Mouse (Mus musculus) liver, adult 2 months (tissue): ENCODE measurements around the gene Uncx. TPM values are rescaled to one million over a fixed set of nuclear protein-coding genes. Genes with fewer than 3 reads are reported as not detected.

Experiments used
- DNase-seq: peaks from one replicate; pipeline ENCODE4 v3.0.0-alpha.2; 2011; ENCODE audit warnings: low read depth, low spot score; ENCODE audit errors: extremely low read depth
- H3K27ac ChIP-seq: fragments of 200-500 bp; replicated peaks from 2 replicates; pipeline ENCODE4 v1.5.1; 2012; ENCODE audit warnings: low read depth, mild to moderate bottlenecking, control low read depth, inconsistent platforms, low read length; ENCODE audit not compliant: insufficient read depth
- H3K27me3 ChIP-seq: fragments of 200-500 bp; 2 replicates; pipeline ENCODE4 v1.6.1; 2012; ENCODE audit warnings: mild to moderate bottlenecking, moderate library complexity, low read length, inconsistent platforms; ENCODE audit not compliant: control insufficient read depth, insufficient read depth
- H3K36me3 ChIP-seq: fragments of 200-500 bp; 2 replicates; pipeline ENCODE4 v1.6.1; 2012; ENCODE audit warnings: low read length, inconsistent platforms; ENCODE audit not compliant: control insufficient read depth, insufficient read depth
- H3K4me1 ChIP-seq: fragments of 200-500 bp; 2 replicates; pipeline ENCODE4 v1.6.1; 2011; ENCODE audit warnings: low read length; ENCODE audit not compliant: control insufficient read depth, insufficient read depth
- H3K4me3 ChIP-seq: fragments of 200-500 bp; 2 replicates; pipeline ENCODE4 v1.5.1; 2011; ENCODE audit warnings: low read depth, mild to moderate bottlenecking, control low read depth, low read length, moderate library complexity; ENCODE audit not compliant: insufficient read depth
- H3K79me2 ChIP-seq: fragments of 200-500 bp; 2 replicates; pipeline ENCODE4 v1.6.1; 2012; ENCODE audit warnings: inconsistent platforms, mild to moderate bottlenecking, low read length, moderate library complexity; ENCODE audit not compliant: control insufficient read depth, insufficient read depth
- H3K9ac ChIP-seq: fragments of 200-500 bp; 2 replicates; pipeline ENCODE4 v1.6.1; 2012; ENCODE audit warnings: low read depth, mild to moderate bottlenecking, control low read depth, inconsistent platforms, low read length
- CTCF ChIP-seq: fragments of 200-500 bp; IDR thresholded peaks from 2 replicates; pipeline ENCODE4 v1.5.1; 2011; ENCODE audit warnings: low read depth, low read length, control low read depth
- POLR2A ChIP-seq: fragments of 200-500 bp; IDR thresholded peaks from 2 replicates; pipeline ENCODE4 v1.6.1; 2011; ENCODE audit warnings: low read length, control low read depth; ENCODE audit not compliant: insufficient read depth; ENCODE audit errors: extremely low read depth
- WGBS: fragments of 180-500 bp; shearing (Covaris S2); methylation state at CpG from one replicate; pipeline ENCODE4 v1.1.7; 2018; 5-methylcytosine and 5-hydroxymethylcytosine counted together
- polyA plus RNA-seq: library from polyadenylated mRNA; depleted of rRNA; stranded (reverse); fragments of >200 nt; gene quantifications from 2 replicates; pipeline ENCODE4 v1.2.3, GENCODE M21; 2012
- total RNA-seq: library from RNA; depleted of rRNA; stranded (reverse); fragments of >200 nt; gene quantifications from 2 replicates; pipeline ENCODE4 v1.2.3, GENCODE M21; 2014

Gene Uncx
- total and polyA plus RNA-seq, 2 experiments: not detected

GRCm38 (mm10) chr5:139546771-139547420 is 3.6 kb downstream of the Uncx start:
- H3K4me1 ChIP-seq: no peaks in the 10 kb centered on the region
- H3K4me3 ChIP-seq: no peak overlapping the region
- H3K79me2 ChIP-seq: no peaks in the 10 kb centered on the region
- H3K36me3 ChIP-seq: no peaks in the 10 kb centered on the region
- H3K27me3 ChIP-seq: peaks cover 46% of the 10 kb centered on the region
- no peak overlapping the region for H3K9ac ChIP-seq
- TF ChIP-seq CTCF: no peak
- TF ChIP-seq POLR2A: no peak
- no peak overlapping the region for H3K27ac ChIP-seq
- 3% methylated on average over 63 of the region's 68 CpGs for WGBS
- no peak for DNase-seq

GRCm38 (mm10) chr5:139547421-139547931 is 4.2 kb downstream of the Uncx start:
- 2% methylated on average over 41 of the region's 49 CpGs for WGBS
- Histone ChIP-seq H3K36me3 (no peaks in the 10 kb centered on the region), H3K9ac (no peak overlapping the region), H3K27ac (no peak overlapping the region), H3K27me3 (peaks cover 48% of the 10 kb centered on the region), H3K79me2 (no peaks in the 10 kb centered on the region), H3K4me1 (no peaks in the 10 kb centered on the region), H3K4me3 (no peak overlapping the region)
- no peak for DNase-seq
- TF ChIP-seq CTCF (no peak), POLR2A (no peak)

GRCm38 (mm10) chr5:139553446-139554273 is 10.4 kb downstream of the Uncx start:
- DNase-seq: no peak
- H3K27me3 ChIP-seq: peaks cover 32% of the 10 kb centered on the region
- no peaks in the 10 kb centered on the region for H3K4me1 ChIP-seq
- H3K79me2 ChIP-seq: no peaks in the 10 kb centered on the region
- no peak for TF ChIP-seq POLR2A
- no peak for TF ChIP-seq CTCF
- H3K27ac ChIP-seq: no peak overlapping the region
- no peak overlapping the region for H3K9ac ChIP-seq
- 8% methylated on average over 29 of the region's 29 CpGs for WGBS
- no peaks in the 10 kb centered on the region for H3K36me3 ChIP-seq
- H3K4me3 ChIP-seq: no peak overlapping the region

- Histone ChIP-seq H3K4me3 (no peak overlapping the region), H3K27ac (no peak overlapping the region), H3K79me2 (no peaks in the 10 kb centered on the region), H3K9ac (no peak overlapping the region), H3K4me1 (peaks cover 7% of the 10 kb centered on the region), H3K27me3 (peaks cover 32% of the 10 kb centered on the region), H3K36me3 (no peaks in the 10 kb centered on the region)
- no peak for DNase-seq
- TF ChIP-seq CTCF: no peak
- no peak for TF ChIP-seq POLR2A
- WGBS: 7% methylated on average over 28 of the region's 28 CpGs
These were observed 11.4 kb downstream of the Uncx start for GRCm38 (mm10) chr5:139554478-139555335.

- DNase-seq: no peak
- no peak for TF ChIP-seq CTCF
- TF ChIP-seq POLR2A: no peak
- Histone ChIP-seq H3K4me1 (peaks cover 12% of the 10 kb centered on the region), H3K79me2 (no peaks in the 10 kb centered on the region), H3K4me3 (no peak overlapping the region), H3K27ac (no peak overlapping the region), H3K27me3 (peaks cover 32% of the 10 kb centered on the region), H3K36me3 (no peaks in the 10 kb centered on the region), H3K9ac (no peak overlapping the region)
- WGBS: 12% methylated on average over 7 of the region's 7 CpGs
These were observed 12.3 kb downstream of the Uncx start for GRCm38 (mm10) chr5:139555476-139556115.
